Mouse (Mus musculus) midbrain, postnatal 0 days (tissue): ENCODE data around the gene Phlda1. TPM values are rescaled to one million over a fixed set of nuclear protein-coding genes. Genes with fewer than 3 reads are reported as not detected.

Experiments used
- ATAC-seq: fragments of 200-750 bp; cut with Nextera tagmentation; 2 replicates; pipeline ENCODE4 v1.8.0; 2017; ENCODE audit warnings: moderate number of reproducible peaks, mild to moderate bottlenecking, moderate TSS enrichment, moderate library complexity; ENCODE audit not compliant: low FRiP score
- DNase-seq: peaks from one replicate; pipeline ENCODE4 v3.0.0-alpha.2; 2015; ENCODE audit warnings: low spot score
- H3K27ac ChIP-seq: fragments of 300-500 bp; sonication (generic); 2 replicates; pipeline ENCODE4 v1.5.1; 2014; ENCODE audit warnings: low read depth, mild to moderate bottlenecking, low read length, mixed read lengths
- H3K27me3 ChIP-seq: fragments of 300-500 bp; sonication (generic); 2 replicates; pipeline ENCODE4 v1.6.1; 2014; ENCODE audit warnings: low read length, control low read depth, mixed read lengths; ENCODE audit not compliant: insufficient read depth
- H3K36me3 ChIP-seq: fragments of 300-500 bp; sonication (generic); 2 replicates; pipeline ENCODE4 v1.6.1; 2014; ENCODE audit warnings: low read length, control low read depth, mixed read lengths; ENCODE audit not compliant: insufficient read depth
- H3K4me1 ChIP-seq: fragments of 300-500 bp; sonication (generic); 2 replicates; pipeline ENCODE4 v1.6.1; 2014; ENCODE audit warnings: mild to moderate bottlenecking, control low read depth, antibody characterized with exemption, low read length, mixed read lengths; ENCODE audit not compliant: insufficient read depth
- H3K4me2 ChIP-seq: fragments of 300-500 bp; sonication (generic); 2 replicates; pipeline ENCODE4 v1.6.1; 2014; ENCODE audit warnings: low read depth, mild to moderate bottlenecking, low read length, mixed read lengths; ENCODE audit not compliant: poor library complexity, severe bottlenecking
- H3K4me3 ChIP-seq: fragments of 300-500 bp; sonication (generic); 2 replicates; pipeline ENCODE4 v1.5.1; 2014; ENCODE audit warnings: low read depth, mild to moderate bottlenecking, low read length, moderate library complexity
- H3K9ac ChIP-seq: fragments of 300-500 bp; sonication (generic); replicated peaks from 2 replicates; pipeline ENCODE4 v1.6.1; 2014; ENCODE audit warnings: mild to moderate bottlenecking, low read length, moderate library complexity, mixed read lengths; ENCODE audit not compliant: poor library complexity, severe bottlenecking
- H3K9me3 ChIP-seq: fragments of 300-500 bp; sonication (generic); 2 replicates; pipeline ENCODE4 v1.6.1; 2016; ENCODE audit warnings: low read length, control low read depth
- CTCF ChIP-seq: IDR thresholded peaks from 2 replicates; pipeline ENCODE4 v1.5.1; 2016; ENCODE audit warnings: antibody characterized with exemption, mild to moderate bottlenecking
- WGBS: fragments of 180-500 bp; shearing (Covaris S2); extraction: QIAGEN DNeasy Blood & Tissue Kit; methylation state at CpG from one replicate; pipeline ENCODE4 v1.1.7; 2014; 5-methylcytosine and 5-hydroxymethylcytosine counted together
- polyA plus RNA-seq: library from polyadenylated mRNA; unstranded; fragments of >200 nt; fragmentation: Nextera tagmentation; extraction: Ambion mirVana; gene quantifications from 2 replicates; pipeline ENCODE4 v1.2.1, GENCODE M21; 2015
- total RNA-seq: library from RNA; depleted of rRNA; stranded (reverse); fragments of >200 nt; gene quantifications from 2 replicates; pipeline ENCODE4 v1.2.3, GENCODE M21; 2014

The Phlda1 gene
- total and polyA plus RNA-seq, 2 experiments from 2014 or later = 6.8 to 32.9 TPM

- Histone ChIP-seq H3K9ac (no peak overlapping the region), H3K36me3 (no peaks in the 10 kb centered on the region), H3K4me2 (no peak overlapping the region), H3K27me3 (no peaks in the 10 kb centered on the region), H3K9me3 (no peaks in the 10 kb centered on the region), H3K4me3 (no peak overlapping the region), H3K4me1 (0 out of 2 replicates have a peak, but pooled peaks cover 6% of the 10 kb centered on the region), H3K27ac (no peak overlapping the region)
- no peak for TF ChIP-seq CTCF
- ATAC-seq (no peak), DNase-seq (no peak)
- 27% methylated on average over 12 of the region's 12 CpGs for WGBS
These were observed 17.8 kb downstream of the Phlda1 start for GRCm38 (mm10) chr10:111523894-111524293.

- Histone ChIP-seq H3K9ac (no peak overlapping the region), H3K4me3 (no peak overlapping the region), H3K27ac (no peak overlapping the region), H3K36me3 (no peaks in the 10 kb centered on the region), H3K4me1 (no peaks in the 10 kb centered on the region), H3K9me3 (no peaks in the 10 kb centered on the region), H3K4me2 (no peak overlapping the region), H3K27me3 (no peaks in the 10 kb centered on the region)
- ATAC-seq (no peak), DNase-seq (no peak)
- TF ChIP-seq CTCF = no peak
- 87% methylated on average over 5 of the region's 5 CpGs for WGBS
These were observed 21.0 kb downstream of the Phlda1 start for GRCm38 (mm10) chr10:111527057-111527456.

- H3K9ac ChIP-seq = no peak overlapping the region
These were observed 21.5 kb downstream of the Phlda1 start for GRCm38 (mm10) chr10:111527613-111528012.

GRCm38 (mm10) chr10:111528283-111528682 lies 22.2 kb downstream of the Phlda1 start:
- no peaks in the 10 kb centered on the region for H3K4me1 ChIP-seq
- no peak overlapping the region for H3K9ac ChIP-seq
- no peak overlapping the region for H3K4me2 ChIP-seq
- ATAC-seq (no peak), DNase-seq (no peak)
- WGBS = 74% methylated on average over 4 of the region's 4 CpGs
- no peaks in the 10 kb centered on the region for H3K27me3 ChIP-seq
- no peak overlapping the region for H3K4me3 ChIP-seq
- no peaks in the 10 kb centered on the region for H3K9me3 ChIP-seq
- no peaks in the 10 kb centered on the region for H3K36me3 ChIP-seq
- no peak overlapping the region for H3K27ac ChIP-seq
- no peak for TF ChIP-seq CTCF

More at GRCm38 (mm10) chr10:111527613-111528012, 21.5 kb downstream of the Phlda1 start:
- no peak overlapping the region for H3K27ac ChIP-seq
- DNase-seq = no peak
- H3K9me3 ChIP-seq = no peaks in the 10 kb centered on the region
- H3K36me3 ChIP-seq = no peaks in the 10 kb centered on the region
- no peak for TF ChIP-seq CTCF
- no peak overlapping the region for H3K4me3 ChIP-seq
- H3K4me2 ChIP-seq = no peak overlapping the region
- WGBS = 91% methylated on average over 7 of the region's 7 CpGs
- ATAC-seq = no peak
- no peaks in the 10 kb centered on the region for H3K4me1 ChIP-seq
- H3K27me3 ChIP-seq = no peaks in the 10 kb centered on the region

- ATAC-seq (no peak), DNase-seq (no peak)
- TF ChIP-seq CTCF = no peak
- Histone ChIP-seq H3K36me3 (no peaks in the 10 kb centered on the region), H3K9ac (no peak overlapping the region), H3K27me3 (no peaks in the 10 kb centered on the region), H3K4me3 (no peak overlapping the region), H3K9me3 (no peaks in the 10 kb centered on the region), H3K4me1 (no peaks in the 10 kb centered on the region), H3K27ac (no peak overlapping the region), H3K4me2 (no peak overlapping the region)
- WGBS = 86% methylated on average over 7 of the region's 7 CpGs
These were observed 24.3 kb downstream of the Phlda1 start for GRCm38 (mm10) chr10:111530398-111530797.

GRCm38 (mm10) chr10:111534691-111535090 lies 28.6 kb downstream of the Phlda1 start:
- Histone ChIP-seq H3K27ac (no peak overlapping the region), H3K4me1 (no peaks in the 10 kb centered on the region), H3K9me3 (no peaks in the 10 kb centered on the region), H3K27me3 (no peaks in the 10 kb centered on the region), H3K9ac (no peak overlapping the region), H3K4me2 (no peak overlapping the region), H3K4me3 (no peak overlapping the region), H3K36me3 (no peaks in the 10 kb centered on the region)
- WGBS = 78% methylated on average over 8 of the region's 8 CpGs
- DNase-seq = no peak
- ATAC-seq = no peak
- no peak for TF ChIP-seq CTCF
